Mouse (Mus musculus) kidney, postnatal 4 days (tissue): Measurements from ENCODE around the gene Gm28048.

ENCODE experiments used
- DNase-seq, 2 experiments: peaks; one replicate each; pipeline ENCODE4 v3.0.0; 2021; ENCODE audit warnings: mixed read lengths in 2 of 2

Gm28048 gene

GRCm38 (mm10) chr11:22981984-22982757 is at the start of gene Gm28048, which contains the start of gene Commd1:
Gm28048 (minus strand) TSS chr11:22982090.
Commd1 (minus strand) TSS chr11:22982382.
- DNase-seq, result peak; percentile 99

GRCm38 (mm10) chr11:23029399-23029798 is 47.5 kb upstream of the Gm28048 start:
- no peak for DNase-seq

- no peak for DNase-seq
Measured at GRCm38 (mm10) chr11:23028957-23029356, 47.1 kb upstream of the Gm28048 start.

- no peak for DNase-seq
Measured at GRCm38 (mm10) chr11:23024169-23024568, 42.3 kb upstream of the Gm28048 start.

GRCm38 (mm10) chr11:23023155-23023554 is 41.3 kb upstream of the Gm28048 start:
- DNase-seq, result no peak

- no peak for DNase-seq
Measured at GRCm38 (mm10) chr11:23020841-23021240, 39.0 kb upstream of the Gm28048 start.

- DNase-seq, result peak in 1 of 2 experiments; percentile 13
Measured at GRCm38 (mm10) chr11:23020116-23020770, 38.4 kb upstream of the Gm28048 start.

GRCm38 (mm10) chr11:23017943-23018342 is 36.1 kb upstream of the Gm28048 start:
- DNase-seq, result no peak

- DNase-seq, result no peak
Measured at GRCm38 (mm10) chr11:23014996-23015395, 33.1 kb upstream of the Gm28048 start.

- no peak for DNase-seq
Measured at GRCm38 (mm10) chr11:23013580-23014294, 31.8 kb upstream of the Gm28048 start.

- DNase-seq, result no peak
Measured at GRCm38 (mm10) chr11:23013096-23013495, 31.2 kb upstream of the Gm28048 start.

- no peak for DNase-seq
Measured at GRCm38 (mm10) chr11:23008824-23009200, 26.9 kb upstream of the Gm28048 start.

- peak; percentile 82 to 91 for DNase-seq
Measured at GRCm38 (mm10) chr11:23008181-23008823, 26.4 kb upstream of the Gm28048 start.

- peak; percentile 66 to 81 for DNase-seq
Measured at GRCm38 (mm10) chr11:23007481-23008180, 25.7 kb upstream of the Gm28048 start, which contains the start of gene Fam161a. Fam161a (plus strand) TSS chr11:23007531.

GRCm38 (mm10) chr11:23007166-23007480 is 25.2 kb upstream of the Gm28048 start:
- no peak for DNase-seq

GRCm38 (mm10) chr11:23005276-23005675 is 23.4 kb upstream of the Gm28048 start:
- no peak for DNase-seq

- no peak for DNase-seq
Measured at GRCm38 (mm10) chr11:22998308-22998707, 16.4 kb upstream of the Gm28048 start.

GRCm38 (mm10) chr11:22995461-22995860 is 13.6 kb upstream of the Gm28048 start:
- no peak for DNase-seq

- no peak for DNase-seq
Measured at GRCm38 (mm10) chr11:22994271-22994670, 12.4 kb upstream of the Gm28048 start.

GRCm38 (mm10) chr11:22991218-22991835 is 9.4 kb upstream of the Gm28048 start:
- DNase-seq, result no peak

- DNase-seq, result peak; percentile 96 to 97
Measured at GRCm38 (mm10) chr11:22990393-22991126, 8.7 kb upstream of the Gm28048 start, which contains the start of gene Cct4. Cct4 (plus strand) TSS chr11:22990519.
